Mouse (Mus musculus) T-cell, adult 66 days (primary cell): ENCODE data around the gene Pomt2. TPM values are rescaled to one million over a fixed set of nuclear protein-coding genes. Genes with fewer than 3 reads are reported as not detected.

Experiments used
- total RNA-seq, 2 experiments: library from RNA; stranded (reverse); gene quantifications; 3 replicates in 1 of 2; 4 replicates in 1 of 2; pipeline ENCODE4 v1.2.4; 2023

Gene Pomt2
- 1 to 10 TPM; 6.6 to 6.8 TPM for total RNA-seq

GRCm38 (mm10) chr12:87147395-87148089 lies at the start of gene Pomt2:
Gene Pomt2 (minus strand): TSS chr12:87147968.

GRCm38 (mm10) chr12:87146966-87147365 lies 802 bp downstream of the Pomt2 start, which contains the start of gene Gstz1:
Gene Gstz1 (plus strand): TSS chr12:87147165.

GRCm38 (mm10) chr12:87102165-87102631 lies 45.6 kb downstream of the Pomt2 start, which contains the start of gene Ngb:
Gene Ngb (minus strand): TSS chr12:87102539.

Other genes with a start within 250 kb of the Pomt2 start
- gene Cipc, start 200.9 kb downstream of the Pomt2 start, total RNA-seq, result 10 to 100 TPM; 24.4 to 29.0 TPM
- gene Zdhhc22, start 157.5 kb downstream of the Pomt2 start, total RNA-seq, result not detected
- not detected for gene Tmem63c, start 126.6 kb downstream of the Pomt2 start, total RNA-seq
- under 1 TPM in 1 of 2 experiments, not detected in 1; 0.71 TPM for gene Ngb, start 45.4 kb downstream of the Pomt2 start, total RNA-seq
- 10 to 100 TPM; 12.9 to 14.3 TPM for gene Gstz1, start 803 bp downstream of the Pomt2 start, total RNA-seq
- gene Samd15, start 51.8 kb upstream of the Pomt2 start, total RNA-seq, result under 1 TPM in 1 of 2 experiments, not detected in 1; 0.80 TPM
- 10 to 100 TPM; 14.6 to 17.0 TPM for gene Tmed8, start 52.5 kb upstream of the Pomt2 start, total RNA-seq
- under 1 TPM; 0.67 to 0.95 TPM for gene Noxred1, start 90.8 kb upstream of the Pomt2 start, total RNA-seq
- gene Vipas39, start 118.3 kb upstream of the Pomt2 start, total RNA-seq, result 10 to 100 TPM; 21.2 to 25.7 TPM
- 100 to 1,000 TPM; 106 to 119 TPM for gene Ahsa1, start 118.5 kb upstream of the Pomt2 start, total RNA-seq
- gene Ism2, start 151.7 kb upstream of the Pomt2 start, total RNA-seq, result not detected
- gene Sptlc2, start 240.4 kb upstream of the Pomt2 start, total RNA-seq, result 10 to 100 TPM; 71.9 to 81.9 TPM